Mouse (Mus musculus) liver, embryonic 18 days (tissue): ENCODE results near the gene Cldn13. TPM values are rescaled to one million over a fixed set of nuclear protein-coding genes. Genes with fewer than 3 reads are reported as not detected.

Source experiments
- polyA plus RNA-seq: library from polyadenylated mRNA; depleted of rRNA; stranded (reverse); fragments of >200 nt; gene quantifications from 2 replicates; pipeline ENCODE4 v1.2.3, GENCODE M21; 2012; rRNA removed

Gene Cldn13
- polyA plus RNA-seq: 72.8 and 89.4 TPM in 2 replicates

GRCm38 (mm10) chr5:134915311-134915710 is at the start of gene Cldn13:
Gene Cldn13 (minus strand): TSS chr5:134915526.

GRCm38 (mm10) chr5:134946857-134947255 is 31.5 kb upstream of the Cldn13 start, which contains the start of gene Cldn4:
Gene Cldn4 (minus strand): TSS chr5:134946934.

DNA sequence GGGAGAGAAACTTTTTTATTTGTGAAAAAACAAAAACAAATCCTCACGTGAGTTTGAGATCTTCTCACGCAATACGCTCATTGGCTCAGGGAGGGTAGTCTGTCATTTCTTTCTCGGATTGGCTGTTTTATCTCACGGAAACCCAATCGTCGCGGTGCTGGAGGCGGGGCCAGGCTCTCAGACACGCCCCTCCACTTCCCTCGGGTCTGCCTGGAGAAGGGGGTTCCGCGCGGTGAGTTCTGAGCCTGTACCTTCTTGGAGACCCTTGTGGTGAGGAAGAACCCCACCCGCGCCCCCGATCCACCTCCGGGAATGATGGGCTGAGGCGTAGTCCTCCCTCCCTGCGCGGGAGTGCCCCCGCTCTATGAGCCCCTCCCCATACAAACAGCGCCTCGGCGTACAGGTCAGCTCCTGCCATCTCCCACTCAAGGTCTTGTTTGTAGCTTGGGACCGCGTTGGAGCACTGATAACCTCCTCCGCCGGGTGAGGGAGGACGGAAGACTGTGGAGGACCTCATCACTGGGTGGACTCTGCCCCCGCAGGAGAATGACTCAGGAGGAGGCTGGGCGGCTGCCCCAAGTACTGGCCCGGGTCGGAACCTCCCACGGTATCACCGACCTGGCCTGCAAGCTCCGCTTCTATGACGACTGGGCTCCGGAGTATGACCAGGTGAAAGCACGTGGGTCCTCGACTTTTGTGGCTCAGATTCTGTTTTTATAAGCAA is 17.0 kb upstream of the Cldn13 start, which contains the start of gene Mettl27:
TSS of gene Mettl27 (plus strand) at position 190 of the 724 bp plus-strand sequence.

GRCm38 (mm10) chr5:134906633-134907032 is 8.7 kb downstream of the Cldn13 start, which contains the start of gene Tmem270:
Gene Tmem270 (minus strand): TSS chr5:134906733.

Other genes starting within 250 kb of the Cldn13 start
- gene Limk1, start 226.9 kb downstream of the Cldn13 start, polyA plus RNA-seq: 2.8 and 3.3 TPM in 2 replicates
- gene Eln, start 168.2 kb downstream of the Cldn13 start, polyA plus RNA-seq: 16.8 and 18.3 TPM in 2 replicates
- 0.04 TPM in 1 of 2 replicates, not detected in the other for gene Tmem270, start 8.8 kb downstream of the Cldn13 start, polyA plus RNA-seq
- gene Mettl27, start 16.8 kb upstream of the Cldn13 start, polyA plus RNA-seq: 11.7 and 14.0 TPM in 2 replicates
- 0.77 and 0.88 TPM in 2 replicates for gene Cldn4, start 31.4 kb upstream of the Cldn13 start, polyA plus RNA-seq
- gene Cldn3, start 70.7 kb upstream of the Cldn13 start, polyA plus RNA-seq: 4.7 and 6.8 TPM in 2 replicates
- 32.2 and 35.0 TPM in 2 replicates for gene Abhd11, start 93.6 kb upstream of the Cldn13 start, polyA plus RNA-seq
- 4.6 and 4.8 TPM in 2 replicates for gene Stx1a, start 108.0 kb upstream of the Cldn13 start, polyA plus RNA-seq
- gene Dnajc30, start 148.7 kb upstream of the Cldn13 start, polyA plus RNA-seq: 14.4 and 14.5 TPM in 2 replicates
- gene Bud23, start 149.4 kb upstream of the Cldn13 start, polyA plus RNA-seq: 31.9 and 33.4 TPM in 2 replicates
- 0.45 and 0.55 TPM in 2 replicates for gene Vps37d, start 162.7 kb upstream of the Cldn13 start, polyA plus RNA-seq
- gene Mlxipl, start 174.4 kb upstream of the Cldn13 start, polyA plus RNA-seq: 23.7 and 27.5 TPM in 2 replicates
- gene Tbl2, start 234.1 kb upstream of the Cldn13 start, polyA plus RNA-seq: 5.9 and 6.0 TPM in 2 replicates